Mouse (Mus musculus) midbrain, embryonic 12.5 days (tissue): Measurements from ENCODE around the gene Tmem38a. TPM values are rescaled to one million over a fixed set of nuclear protein-coding genes. Genes with fewer than 3 reads are reported as not detected.

Experiments used
- ATAC-seq: fragments of 200-750 bp; cut with Nextera tagmentation; 2 replicates; pipeline ENCODE4 v1.8.0; 2017; ENCODE audit warnings: low read depth, moderate TSS enrichment, moderate library complexity; ENCODE audit not compliant: low FRiP score
- H3K27ac ChIP-seq: fragments of 300-500 bp; sonication (generic); replicated peaks from 2 replicates; pipeline ENCODE4 v1.5.1; 2016; ENCODE audit warnings: mild to moderate bottlenecking
- H3K27me3 ChIP-seq: fragments of 300-500 bp; sonication (generic); 2 replicates; pipeline ENCODE4 v1.6.1; 2016; ENCODE audit warnings: mild to moderate bottlenecking
- H3K36me3 ChIP-seq: fragments of 300-500 bp; sonication (generic); 2 replicates; pipeline ENCODE4 v1.6.1; 2016
- H3K4me1 ChIP-seq: fragments of 300-500 bp; sonication (generic); 2 replicates; pipeline ENCODE4 v1.6.1; 2016
- H3K4me2 ChIP-seq: fragments of 300-500 bp; sonication (generic); replicated peaks from 2 replicates; pipeline ENCODE4 v1.6.1; 2016; ENCODE audit warnings: mild to moderate bottlenecking, moderate library complexity
- H3K4me3 ChIP-seq: fragments of 300-500 bp; sonication (generic); 2 replicates; pipeline ENCODE4 v1.5.1; 2016; ENCODE audit warnings: mild to moderate bottlenecking
- H3K9ac ChIP-seq: fragments of 300-500 bp; sonication (generic); replicated peaks from 2 replicates; pipeline ENCODE4 v1.6.1; 2016; ENCODE audit warnings: mild to moderate bottlenecking, moderate library complexity
- H3K9me3 ChIP-seq: fragments of 300-500 bp; sonication (generic); 2 replicates; pipeline ENCODE4 v1.6.1; 2016; ENCODE audit warnings: mild to moderate bottlenecking
- whole genome bisulfite sequencing: fragments of 180-500 bp; shearing (Covaris S2); methylation state at CpG from one replicate; pipeline ENCODE4 v1.1.7; 2016; 5-methylcytosine and 5-hydroxymethylcytosine counted together
- microRNA-seq: library from miRNA; unstranded; fragments of <30 nt; microRNA quantifications from one replicate; pipeline ENCODE4, GENCODE M21; 2017
- polyA plus RNA-seq: library from polyadenylated mRNA; unstranded; fragments of >200 nt; fragmentation: Nextera tagmentation; extraction: Ambion mirVana; gene quantifications from 2 replicates; pipeline ENCODE4 v1.2.1, GENCODE M21; 2016

Tmem38a gene
- polyA plus RNA-seq, 1 experiment from 2014 or later, result 11.0 TPM

DNA sequence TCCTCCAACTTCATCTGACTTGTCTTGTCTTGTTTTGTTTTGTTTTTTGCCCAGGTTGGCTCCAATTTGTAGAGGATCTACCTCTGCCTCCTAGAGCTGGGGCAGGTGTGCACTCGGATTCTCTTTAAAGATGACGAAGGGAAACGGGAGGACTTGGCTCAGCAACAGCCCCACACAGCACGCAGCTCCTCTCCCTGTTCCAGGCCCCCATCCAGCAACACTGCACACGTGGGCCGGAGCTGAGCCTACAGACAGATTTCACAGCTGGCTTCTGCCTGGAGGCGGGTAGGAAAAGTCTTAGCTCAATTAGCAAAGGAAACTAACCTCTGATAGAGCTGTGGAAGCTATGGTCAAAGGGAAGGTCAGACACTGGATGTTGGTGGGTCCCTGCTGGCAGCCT lies 17.4 kb downstream of the Tmem38a start:
- Histone ChIP-seq H3K36me3 (no peaks in the 10 kb centered on the region), H3K9me3 (no peaks in the 10 kb centered on the region), H3K27ac (no peak overlapping the region), H3K4me2 (no peak overlapping the region), H3K4me3 (no peak overlapping the region), H3K4me1 (no peaks in the 10 kb centered on the region), H3K9ac (no peak overlapping the region), H3K27me3 (no peaks in the 10 kb centered on the region)
- no peak for ATAC-seq
- WGBS, result 85% methylated on average over 7 of the region's 7 CpGs

DNA sequence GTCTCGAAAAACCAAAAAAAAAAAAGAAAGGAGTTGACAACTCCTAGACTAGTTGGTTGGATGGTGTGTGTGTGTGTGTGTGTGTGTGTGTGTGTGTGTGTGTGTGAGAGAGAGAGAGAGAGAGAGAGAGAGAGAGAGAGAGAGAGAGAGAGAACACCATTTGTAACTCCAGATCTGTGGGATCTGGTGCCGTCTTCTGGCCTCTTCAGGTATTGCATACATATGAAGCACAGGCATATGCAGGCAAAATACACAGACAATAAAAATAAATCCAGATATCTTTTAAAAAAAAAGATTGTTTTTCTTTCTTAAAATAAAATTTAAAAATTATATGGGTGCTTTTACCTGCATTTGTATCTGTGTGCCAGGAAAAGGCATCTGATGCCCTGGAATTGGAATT lies 18.3 kb downstream of the Tmem38a start:
- Histone ChIP-seq H3K4me3 (no peak overlapping the region), H3K36me3 (no peaks in the 10 kb centered on the region), H3K27ac (no peak overlapping the region), H3K27me3 (no peaks in the 10 kb centered on the region), H3K4me2 (no peak overlapping the region), H3K9ac (no peak overlapping the region), H3K4me1 (no peaks in the 10 kb centered on the region), H3K9me3 (no peaks in the 10 kb centered on the region)
- WGBS, result 74% methylated on average over 2 of the region's 2 CpGs
- ATAC-seq, result no peak

Small RNA genes lying within 50 kb of the gene (microRNA-seq; reads per million reads assigned to microRNA genes)
- not detected for gene Gm28019

Other genes with a start within 250 kb of the Tmem38a start
- 72.9 and 73.2 TPM in 2 replicates for gene Eps15l1, start 150.6 kb upstream of the Tmem38a start, polyA plus RNA-seq
- 1.4 and 1.7 TPM in 2 replicates for gene Calr3, start 128.2 kb upstream of the Tmem38a start, polyA plus RNA-seq
- gene 1700030K09Rik, start 128.2 kb upstream of the Tmem38a start, polyA plus RNA-seq, result 16.4 and 18.2 TPM in 2 replicates
- gene Cherp, start 96.8 kb upstream of the Tmem38a start, polyA plus RNA-seq, result 76.6 and 82.8 TPM in 2 replicates
- gene Slc35e1, start 79.4 kb upstream of the Tmem38a start, polyA plus RNA-seq, result 23.0 and 24.3 TPM in 2 replicates
- 19.1 and 19.6 TPM in 2 replicates for gene Med26, start 23.8 kb upstream of the Tmem38a start, polyA plus RNA-seq
- gene Smim7, start 967 bp upstream of the Tmem38a start, polyA plus RNA-seq, result 127 and 128 TPM in 2 replicates
- 0.10 and 0.18 TPM in 2 replicates for gene Nwd1, start 74.7 kb downstream of the Tmem38a start, polyA plus RNA-seq
- gene Sin3b, start 151.2 kb downstream of the Tmem38a start, polyA plus RNA-seq, result 157 and 158 TPM in 2 replicates
- 0.65 and 0.79 TPM in 2 replicates for gene F2rl3, start 189.8 kb downstream of the Tmem38a start, polyA plus RNA-seq